Mouse (Mus musculus) WW6 (cell line): ENCODE measurements around the gene Hist1h2bg.
"Not testable (repeated sequence)": the region's sequence is repeated elsewhere in the genome, so short reads cannot be mapped to it uniquely, and the experiment has no call there.

Experiments
- DNase-seq: peaks from one replicate; pipeline ENCODE4 v3.0.0-alpha.2; 2013; ENCODE audit warnings: low read depth, low spot score

Hist1h2bg gene

GRCm38 (mm10) chr13:23562699-23563462, 8.3 kb upstream of the Hist1h2bg start:
- no peak for DNase-seq

GRCm38 (mm10) chr13:23564482-23564881, 6.7 kb upstream of the Hist1h2bg start:
- DNase-seq: no peak

- DNase-seq: not testable (repeated sequence)
Measured at GRCm38 (mm10) chr13:23570261-23571021, 755 bp upstream of the Hist1h2bg start.

- not testable (repeated sequence) for DNase-seq
Measured at GRCm38 (mm10) chr13:23571504-23572217, 465 bp downstream of the Hist1h2bg start.

GRCm38 (mm10) chr13:23572218-23573033, 1.2 kb downstream of the Hist1h2bg start:
- DNase-seq: no peak

- DNase-seq: not testable (repeated sequence)
Measured at GRCm38 (mm10) chr13:23573034-23573897, 2.1 kb downstream of the Hist1h2bg start.

GRCm38 (mm10) chr13:23573898-23574524, 2.8 kb downstream of the Hist1h2bg start, which contains the start of the genes Hist1h2bf and Hist1h2ad:
Gene Hist1h2bf (minus strand): TSS chr13:23574196.
Gene Hist1h2ad (plus strand): TSS chr13:23574381.
- DNase-seq: not testable (repeated sequence)

- DNase-seq: not testable (repeated sequence)
Measured at GRCm38 (mm10) chr13:23574546-23575170, 3.5 kb downstream of the Hist1h2bg start.

- no peak for DNase-seq
Measured at GRCm38 (mm10) chr13:23575271-23575851, 4.2 kb downstream of the Hist1h2bg start, which contains the start of gene Hist1h3d. Gene Hist1h3d (plus strand): TSS chr13:23575763.

- DNase-seq: not testable (repeated sequence)
Measured at GRCm38 (mm10) chr13:23575864-23576313, 4.7 kb downstream of the Hist1h2bg start.

- no peak for DNase-seq
Measured at GRCm38 (mm10) chr13:23576351-23576881, 5.2 kb downstream of the Hist1h2bg start.

- DNase-seq: no peak
Measured at GRCm38 (mm10) chr13:23576906-23577639, 5.9 kb downstream of the Hist1h2bg start.

GRCm38 (mm10) chr13:23577835-23578234, 6.6 kb downstream of the Hist1h2bg start:
- DNase-seq: no peak

GRCm38 (mm10) chr13:23581408-23582218, 10.4 kb downstream of the Hist1h2bg start, which contains the start of gene Hist1h4d:
Gene Hist1h4d (plus strand): TSS chr13:23581598.
- no peak for DNase-seq

- no peak for DNase-seq
Measured at GRCm38 (mm10) chr13:23582219-23583056, 11.2 kb downstream of the Hist1h2bg start.
